Mouse (Mus musculus) ovary, postnatal 14 days (tissue): ENCODE measurements around the gene Cntd1.

Experiments used
- DNase-seq: peaks from one replicate; pipeline ENCODE4 v3.0.0; 2022; ENCODE audit warnings: low spot score

The Cntd1 gene

DNA sequence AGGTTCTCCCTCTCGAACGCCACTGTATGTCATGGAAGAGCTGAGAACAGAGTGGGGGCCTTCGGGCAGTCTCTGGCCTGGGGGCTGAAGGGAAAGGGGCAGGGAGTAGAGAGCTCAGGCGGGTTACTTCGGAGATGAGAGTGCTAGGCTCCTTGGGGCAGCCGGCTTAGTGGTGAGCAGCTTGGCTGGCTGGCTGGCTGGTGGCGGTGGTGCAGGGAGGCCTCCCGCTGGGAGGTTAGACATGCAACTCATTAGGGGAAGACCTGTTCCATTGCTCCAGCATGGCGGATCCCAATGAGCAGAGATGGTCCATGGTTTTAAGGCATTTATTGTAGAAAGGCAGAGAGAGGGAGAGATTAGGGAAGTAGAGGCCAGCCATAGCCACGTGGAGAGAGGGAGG lies 55.2 kb downstream of the Cntd1 start:
- DNase-seq, result no peak

DNA sequence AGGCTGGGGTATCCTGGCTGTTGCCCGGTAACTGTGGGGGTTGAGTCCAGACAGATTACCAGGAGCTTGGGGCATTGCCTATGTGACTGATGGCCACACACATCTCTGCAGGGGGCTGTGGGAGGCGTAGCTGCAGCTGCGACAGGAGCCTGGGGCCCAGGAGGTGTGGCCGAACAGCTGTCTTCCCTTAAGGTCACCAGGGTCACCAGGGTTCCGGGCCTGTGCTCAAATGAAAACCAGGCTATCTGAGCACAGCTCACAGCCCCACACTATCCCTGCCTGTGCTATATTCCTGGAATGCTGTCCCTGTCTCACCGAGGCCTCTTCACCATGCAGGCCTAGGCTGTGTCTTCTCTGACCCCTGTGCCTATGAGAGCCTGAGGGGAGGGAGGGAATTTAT lies 55.7 kb downstream of the Cntd1 start:
- no peak for DNase-seq

DNA sequence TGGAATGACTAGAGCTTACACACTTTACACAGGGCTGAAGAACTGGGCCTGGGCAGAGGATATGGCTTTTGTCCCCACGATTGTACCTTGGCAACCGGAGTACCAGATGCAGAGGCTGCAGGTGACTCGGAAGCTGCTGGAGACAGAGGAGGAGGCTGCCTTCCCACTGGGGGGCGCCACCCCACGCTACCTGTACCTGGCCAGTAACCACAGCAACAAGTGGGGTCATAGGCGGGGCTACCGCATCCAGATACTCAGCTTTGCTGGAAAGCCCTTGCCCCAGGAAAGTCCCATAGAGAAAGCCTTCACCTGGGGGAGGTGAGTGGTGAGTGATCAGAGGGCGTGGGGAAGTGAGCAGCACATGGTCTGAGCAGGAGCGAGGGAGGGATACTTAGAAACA lies 56.9 kb downstream of the Cntd1 start:
- no peak for DNase-seq

DNA sequence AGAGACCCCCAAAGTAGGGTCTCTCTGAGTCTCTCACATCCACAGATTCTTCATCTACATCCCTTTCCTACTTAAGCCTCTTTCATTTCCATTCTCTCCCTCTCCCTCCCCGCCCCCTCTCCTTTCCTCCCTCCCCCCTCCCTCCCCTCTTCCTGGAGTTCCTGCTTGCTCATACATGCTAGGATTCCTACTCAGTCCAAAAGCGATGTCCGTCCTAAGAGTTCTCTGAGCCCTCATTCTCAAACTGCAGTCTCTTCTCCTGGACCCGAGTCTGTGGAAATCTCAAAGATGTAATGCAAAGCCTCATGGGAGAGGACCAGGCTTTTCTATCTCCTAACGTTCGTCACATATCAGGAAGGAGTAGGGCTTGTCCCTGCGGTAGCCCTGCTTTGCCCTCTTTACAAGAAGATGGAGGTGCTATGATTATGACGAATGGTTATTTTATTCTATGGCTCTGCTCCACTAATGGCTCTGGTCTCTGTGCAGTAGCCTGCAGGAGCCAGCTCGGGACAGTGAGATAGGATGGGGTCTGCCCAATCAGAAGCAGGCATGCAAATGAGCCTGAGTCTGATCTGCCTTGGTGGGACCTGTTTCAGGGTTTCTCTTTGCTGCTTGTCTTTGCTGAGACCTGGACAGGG lies 59.4 kb downstream of the Cntd1 start:
- no peak for DNase-seq
